Mouse (Mus musculus): ENCODE data around the gene Cux1.

Gene Cux1

DNA sequence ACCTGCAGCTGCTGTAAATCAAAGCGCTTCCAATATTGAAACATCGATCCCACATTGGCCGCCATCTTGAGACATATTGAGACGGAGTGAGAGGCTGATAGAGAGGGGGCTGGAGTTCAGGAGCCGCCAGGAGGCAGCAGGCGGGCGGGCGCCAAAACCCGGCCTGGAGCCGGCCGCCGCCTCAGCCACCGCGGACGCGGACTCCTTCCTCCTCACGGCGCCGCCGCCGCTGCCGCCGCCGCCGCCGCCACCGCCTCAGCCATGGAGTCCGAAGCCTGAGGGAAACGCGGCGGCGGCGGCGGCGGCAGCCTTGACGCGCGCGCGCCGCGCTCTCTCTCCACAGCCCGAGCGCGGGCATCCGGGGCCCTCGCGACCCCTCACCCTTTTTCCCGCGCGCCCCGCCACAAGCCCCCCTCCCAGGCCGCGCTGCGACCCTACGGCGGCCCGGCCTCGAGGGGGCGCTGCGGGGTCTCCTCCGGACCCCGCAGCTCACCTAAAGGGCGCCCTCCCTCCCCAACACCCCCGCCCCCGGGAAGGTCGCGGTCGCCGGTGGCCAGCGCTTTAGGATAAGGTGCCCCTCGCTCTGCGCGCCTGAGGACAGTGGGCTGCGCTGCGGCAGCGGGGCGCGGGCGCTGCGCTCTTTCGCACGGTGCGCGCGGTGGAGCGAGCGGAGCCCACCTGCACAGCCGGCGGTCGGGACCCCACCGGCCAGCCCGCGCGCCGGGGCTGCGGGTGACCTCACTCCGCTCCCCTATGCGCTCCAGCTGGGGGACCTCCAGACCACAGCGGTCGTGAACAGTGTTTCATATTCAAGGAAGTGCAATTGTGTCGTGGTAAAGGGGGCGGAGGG lies at the start of gene Cux1:
TSS of gene Cux1 (minus strand) at position 315 of the 850 bp plus-strand sequence.
- peak; percentile 89 for DNase-seq (ENCODE audit: low read depth)

DNA sequence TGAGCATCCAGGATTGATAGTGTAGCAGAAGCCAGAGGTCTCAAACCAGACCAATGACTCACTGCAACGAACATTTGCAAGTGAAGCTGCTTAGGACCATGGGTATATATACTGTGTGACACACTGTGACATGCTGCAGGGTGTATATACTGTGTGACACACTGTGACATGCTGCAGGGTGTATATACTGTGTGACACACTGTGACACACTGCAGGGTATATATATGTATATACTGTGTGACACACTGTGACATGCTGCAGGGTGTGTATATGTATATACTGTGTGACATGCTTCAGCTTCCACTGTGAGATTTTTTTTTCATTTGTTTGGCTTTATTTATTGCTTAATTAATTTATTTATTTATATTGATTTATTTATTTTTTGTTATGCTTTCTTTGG lies 45.1 kb upstream of the Cux1 start:
- no peak for DNase-seq (ENCODE audit: low read depth)

- no peak for DNase-seq (ENCODE audit: low read depth)
Measured at GRCm38 (mm10) chr5:136608814-136609434, 41.6 kb upstream of the Cux1 start.

DNA sequence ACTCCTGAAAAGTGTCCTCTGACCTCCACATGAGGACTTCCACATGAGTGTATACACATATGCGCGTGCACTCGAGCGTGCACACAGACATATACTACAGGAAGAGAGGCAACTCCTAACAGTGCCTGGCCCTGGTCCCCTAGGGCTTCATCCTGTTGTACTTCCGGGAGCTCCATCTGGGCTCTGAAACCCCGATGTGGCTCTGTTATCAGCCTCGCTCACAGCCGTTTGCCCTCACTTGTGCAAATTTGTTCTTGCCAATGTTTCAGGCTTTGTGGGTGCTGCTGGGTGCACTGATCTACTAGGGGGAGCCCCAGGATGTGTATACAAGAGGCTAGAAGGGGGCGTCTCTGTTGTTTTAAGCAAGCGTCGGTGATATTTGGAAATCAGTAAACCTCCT lies 37.9 kb upstream of the Cux1 start:
- no peak for DNase-seq (ENCODE audit: low read depth)

GRCm38 (mm10) chr5:136603176-136603964 lies 36.1 kb upstream of the Cux1 start:
- DNase-seq (ENCODE audit: low read depth): no peak

GRCm38 (mm10) chr5:136600511-136600910 lies 33.2 kb upstream of the Cux1 start:
- DNase-seq (ENCODE audit: low read depth): no peak

- DNase-seq (ENCODE audit: low read depth): no peak
Measured at GRCm38 (mm10) chr5:136594896-136595540, 27.7 kb upstream of the Cux1 start.

- DNase-seq (ENCODE audit: low read depth): no peak
Measured at GRCm38 (mm10) chr5:136591816-136592499, 24.7 kb upstream of the Cux1 start.

- no peak for DNase-seq (ENCODE audit: low read depth)
Measured at GRCm38 (mm10) chr5:136589002-136589401, 21.7 kb upstream of the Cux1 start.

DNA sequence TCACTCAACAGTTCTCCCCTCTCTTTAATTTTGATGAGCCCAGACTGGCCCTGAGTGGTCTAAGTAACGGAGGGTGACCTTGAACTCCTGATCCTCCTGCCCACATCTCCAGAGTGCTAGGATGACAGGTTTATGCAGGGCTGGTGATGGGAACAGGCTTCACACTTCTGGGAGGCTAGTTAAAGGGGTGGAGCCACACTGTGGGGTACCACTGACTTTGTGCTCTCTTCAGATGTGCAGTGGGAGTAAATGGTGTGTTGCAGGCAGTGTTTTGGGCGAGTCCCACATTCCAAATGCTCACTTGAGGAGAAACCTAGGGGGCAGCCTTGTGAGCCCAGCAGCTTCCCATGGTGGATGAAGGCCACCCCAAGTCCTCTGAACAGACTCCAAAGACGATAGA lies 21.2 kb upstream of the Cux1 start:
- DNase-seq (ENCODE audit: low read depth): no peak

- no peak for DNase-seq (ENCODE audit: low read depth)
Measured at GRCm38 (mm10) chr5:136584676-136585285, 17.5 kb upstream of the Cux1 start.

GRCm38 (mm10) chr5:136583666-136584464 lies 16.6 kb upstream of the Cux1 start:
- DNase-seq (ENCODE audit: low read depth): no peak

- no peak for DNase-seq (ENCODE audit: low read depth)
Measured at GRCm38 (mm10) chr5:136583256-136583655, 16.0 kb upstream of the Cux1 start.

DNA sequence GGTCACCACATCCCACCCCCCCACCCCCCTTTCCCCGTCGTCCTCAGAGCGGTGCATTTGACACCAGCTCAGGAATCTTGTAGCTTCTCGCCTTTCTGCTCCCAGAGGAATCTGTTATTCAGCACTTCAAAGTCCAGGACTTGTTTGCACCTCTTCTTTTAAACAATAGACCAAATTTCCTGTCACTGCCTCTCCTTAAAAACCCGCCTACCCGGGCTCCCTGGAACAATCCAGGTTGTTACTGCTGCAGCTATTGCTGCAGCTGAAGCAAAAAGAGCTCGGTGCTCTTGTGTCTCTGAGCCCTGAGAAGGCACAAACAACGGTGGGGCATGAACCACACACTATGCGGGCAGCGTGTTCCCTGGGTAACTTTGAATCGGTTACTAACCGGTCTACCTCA lies 14.9 kb upstream of the Cux1 start:
- DNase-seq (ENCODE audit: low read depth): no peak

DNA sequence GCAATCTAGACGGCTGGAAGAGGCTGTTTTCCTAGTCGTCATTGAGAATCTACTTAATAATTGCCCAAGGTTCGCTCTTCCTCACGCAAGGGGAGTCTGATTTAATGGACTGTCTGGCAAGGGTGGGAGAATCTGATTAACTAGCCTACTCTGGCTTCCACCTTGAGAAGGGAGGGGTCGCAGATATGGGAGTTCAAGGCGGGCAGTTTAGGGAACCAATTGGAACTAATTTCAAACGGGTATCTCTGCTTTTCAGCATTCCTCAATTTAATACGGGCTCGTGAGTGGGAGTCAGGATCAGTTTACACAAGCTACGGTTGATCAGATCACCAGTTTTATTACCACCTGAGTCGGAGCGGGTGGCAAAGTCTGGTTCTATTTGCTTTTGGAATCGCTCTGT lies 14.3 kb upstream of the Cux1 start:
- DNase-seq (ENCODE audit: low read depth): no peak

- DNase-seq (ENCODE audit: low read depth): peak; percentile 62
Measured at GRCm38 (mm10) chr5:136581166-136581565, 13.9 kb upstream of the Cux1 start.

- DNase-seq (ENCODE audit: low read depth): no peak
Measured at GRCm38 (mm10) chr5:136578201-136578600, 10.9 kb upstream of the Cux1 start.

- DNase-seq (ENCODE audit: low read depth): no peak
Measured at GRCm38 (mm10) chr5:136570171-136570570, 2.9 kb upstream of the Cux1 start.

DNA sequence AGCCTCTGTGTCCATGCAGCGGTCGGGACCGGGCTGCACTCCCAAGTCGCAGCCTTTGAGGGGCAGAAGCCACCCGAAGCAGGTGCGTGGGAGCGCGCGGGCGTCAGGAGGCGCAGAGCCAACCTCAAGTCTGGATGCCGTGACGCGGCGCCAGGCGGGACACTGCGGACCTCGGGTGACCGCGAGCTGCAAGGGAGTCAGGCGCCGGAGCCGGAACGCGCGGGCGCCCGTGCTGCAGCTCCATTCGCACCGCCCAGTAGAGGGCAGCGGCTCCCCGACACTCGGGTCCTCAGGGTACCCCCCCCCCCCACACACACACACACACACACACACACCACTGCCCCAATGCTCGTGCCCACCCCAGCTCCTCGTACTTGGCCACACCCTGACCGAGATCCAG lies 1.5 kb upstream of the Cux1 start:
- DNase-seq (ENCODE audit: low read depth): peak; percentile 76

- DNase-seq (ENCODE audit: low read depth): peak; percentile 64
Measured at GRCm38 (mm10) chr5:136568026-136568765, 906 bp upstream of the Cux1 start.

All from naive thymus-derived CD4-positive, alpha-beta T cell, adult 2 months (primary cell).